Mouse (Mus musculus) cerebellum, adult (tissue): ENCODE results near the gene Myl12a.
A peak's percentile ranks its signal among the peaks of the same experiment; 100 is the strongest.
"Not testable (repeated sequence)": the region's sequence is repeated elsewhere in the genome, so short reads cannot be mapped to it uniquely, and the experiment has no call there.

Experiments
- ATAC-seq: cut with Nextera tagmentation; 2 replicates; pipeline ENCODE4 v1.9.2; 2017; ENCODE audit warnings: mild to moderate bottlenecking, moderate library complexity, mixed read lengths; ENCODE audit not compliant: insufficient number of reproducible peaks, low FRiP score, low TSS enrichment

Gene Myl12a

DNA sequence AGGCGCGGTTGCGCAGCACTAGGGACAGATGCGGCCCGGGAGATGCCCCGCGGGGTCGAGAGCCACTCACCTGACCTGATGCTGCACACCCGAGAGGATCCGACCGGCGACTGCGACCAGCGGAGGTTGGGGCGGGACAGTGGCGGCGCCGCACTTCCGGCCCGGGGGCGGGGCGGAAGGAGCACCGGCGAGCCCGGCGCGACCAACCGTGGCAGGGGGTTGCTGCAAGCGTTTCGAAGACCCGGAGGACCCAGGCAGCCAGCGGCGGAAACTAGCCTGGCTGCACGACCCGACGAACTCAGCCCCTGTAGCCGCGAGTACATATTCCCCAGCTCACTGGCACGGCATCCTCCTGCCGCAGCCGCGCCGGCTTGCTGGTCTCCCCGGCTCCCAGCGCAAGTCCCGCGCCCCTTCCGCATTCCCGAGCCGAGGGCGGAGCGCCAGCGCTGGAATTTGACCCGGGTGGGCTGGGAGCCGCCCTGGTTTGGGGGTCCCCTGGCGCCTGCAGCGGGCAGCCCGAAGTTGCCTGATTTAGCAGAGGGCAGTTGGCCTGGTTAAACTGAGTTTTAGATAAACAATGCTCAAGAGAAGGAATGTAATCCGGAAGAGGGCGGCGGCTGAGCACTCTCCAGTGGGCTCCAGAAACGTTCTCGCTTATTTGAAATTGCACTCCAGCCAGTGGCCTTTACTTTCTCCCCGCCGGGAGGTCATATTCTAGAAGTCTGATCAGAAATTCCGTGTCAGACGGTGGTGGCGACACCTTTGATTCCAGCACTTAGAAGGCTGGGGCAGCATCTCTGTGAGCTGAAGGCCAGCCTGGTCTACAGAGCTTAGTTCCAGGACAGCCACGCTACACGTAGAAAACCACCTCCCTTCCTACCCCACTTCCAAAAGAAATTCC, 12.0 kb downstream of the Myl12a start:
- ATAC-seq: peak; percentile 88

DNA sequence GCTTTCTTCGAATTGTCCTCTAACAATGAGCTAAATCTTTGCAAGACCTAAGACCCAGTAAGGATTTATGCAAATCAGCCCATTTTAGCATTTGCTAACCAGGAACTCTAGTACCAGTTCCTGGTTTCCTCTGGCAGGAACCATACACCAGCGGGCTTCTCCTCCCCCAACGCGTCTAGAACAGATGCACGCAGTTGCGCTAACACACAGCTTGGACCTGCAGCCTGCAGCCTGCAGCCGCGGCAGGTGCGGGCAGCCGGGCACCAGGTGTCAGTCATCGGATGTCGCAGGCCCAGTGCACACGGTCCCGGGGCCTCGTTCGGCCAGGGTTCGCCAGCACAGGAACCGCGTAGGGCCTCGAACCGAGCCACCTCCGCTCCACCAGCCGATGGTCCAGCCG, 12.7 kb downstream of the Myl12a start:
- ATAC-seq: no peak; the same call in 1 of the 2 replicates

GRCm38 (mm10) chr17:70989430-70989829, 13.2 kb downstream of the Myl12a start:
- no peak for ATAC-seq

DNA sequence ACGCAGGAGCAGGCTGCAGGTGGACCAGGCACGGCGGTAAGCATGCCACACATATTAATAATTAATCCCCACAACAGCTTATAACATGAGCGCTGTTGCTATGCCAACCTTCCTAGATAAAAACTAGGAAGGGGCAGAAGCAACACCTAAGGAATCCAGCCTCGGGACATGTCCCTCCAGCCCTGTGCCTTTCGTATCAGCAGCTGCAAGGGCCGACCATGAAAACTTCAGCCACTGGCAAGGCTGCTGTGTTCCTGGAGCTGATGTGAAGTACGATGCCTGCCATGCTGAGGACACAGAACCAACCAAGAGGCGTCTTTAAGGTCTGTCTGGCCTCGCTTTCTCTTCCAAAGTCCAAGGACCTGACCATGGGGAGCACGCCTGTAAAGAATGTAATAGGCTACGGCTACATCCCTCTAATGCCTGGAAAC, 14.3 kb downstream of the Myl12a start:
- no peak for ATAC-seq

- no peak for ATAC-seq
Observed at GRCm38 (mm10) chr17:70986831-70987660, 15.6 kb downstream of the Myl12a start.

DNA sequence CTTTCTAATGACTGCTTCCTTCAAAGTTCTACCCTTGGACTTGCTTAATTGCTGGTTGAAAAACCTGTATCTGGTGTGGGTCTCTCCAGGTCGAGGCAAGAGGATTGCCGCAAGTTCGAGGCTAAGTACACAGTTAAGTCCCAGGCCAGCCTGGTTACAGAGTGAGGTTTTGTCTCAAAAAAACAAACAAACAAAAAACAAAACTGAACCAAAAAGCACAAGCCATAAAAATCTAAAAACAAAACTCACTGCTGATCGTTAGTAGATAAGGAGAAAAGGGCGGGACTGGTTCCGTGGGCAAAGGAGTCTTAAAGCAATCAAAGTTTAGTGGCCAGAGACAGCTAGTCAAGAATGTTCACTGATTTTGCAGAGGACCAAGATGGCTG, 16.3 kb downstream of the Myl12a start:
- ATAC-seq: no peak

DNA sequence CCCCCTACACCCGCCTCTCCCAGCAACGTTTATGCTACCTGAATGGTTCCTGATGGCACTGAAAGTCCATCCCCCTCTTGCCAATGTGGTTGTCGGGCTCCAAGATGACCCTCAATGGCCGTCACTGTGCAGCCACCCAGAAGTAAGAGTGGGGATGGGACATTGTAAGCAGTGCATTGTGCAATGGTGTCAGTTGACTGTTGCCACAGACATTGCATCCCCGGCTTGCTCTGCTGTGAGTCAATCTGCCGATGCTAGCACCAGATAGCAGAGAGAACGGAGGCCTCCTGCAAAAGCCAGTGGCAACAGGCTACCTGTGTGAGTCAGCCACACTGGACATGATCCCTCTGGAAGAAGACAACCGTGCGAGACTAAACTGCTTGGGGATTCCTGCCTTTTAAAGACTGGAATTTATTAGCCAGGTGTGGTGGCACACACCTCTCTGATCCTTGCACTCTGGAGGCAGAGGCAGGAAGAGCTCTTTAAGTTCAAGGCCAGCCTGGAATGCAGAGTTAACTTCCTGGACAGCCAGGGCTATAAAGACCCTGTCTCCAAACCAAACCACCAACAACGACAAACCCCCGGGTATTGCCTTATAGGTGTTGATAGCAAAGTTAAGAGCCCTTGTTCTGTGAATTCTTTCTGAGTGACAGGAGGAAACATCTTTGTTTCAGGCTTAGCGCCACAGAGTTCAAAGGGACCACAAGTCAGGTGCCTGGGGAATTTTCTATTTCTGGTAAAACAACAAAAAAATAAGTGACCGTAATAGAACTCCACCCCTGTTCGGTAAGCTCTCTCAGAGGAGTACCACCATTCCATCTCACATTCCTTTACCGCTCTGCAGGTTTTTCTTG, 16.9 kb downstream of the Myl12a start:
- ATAC-seq: no peak

DNA sequence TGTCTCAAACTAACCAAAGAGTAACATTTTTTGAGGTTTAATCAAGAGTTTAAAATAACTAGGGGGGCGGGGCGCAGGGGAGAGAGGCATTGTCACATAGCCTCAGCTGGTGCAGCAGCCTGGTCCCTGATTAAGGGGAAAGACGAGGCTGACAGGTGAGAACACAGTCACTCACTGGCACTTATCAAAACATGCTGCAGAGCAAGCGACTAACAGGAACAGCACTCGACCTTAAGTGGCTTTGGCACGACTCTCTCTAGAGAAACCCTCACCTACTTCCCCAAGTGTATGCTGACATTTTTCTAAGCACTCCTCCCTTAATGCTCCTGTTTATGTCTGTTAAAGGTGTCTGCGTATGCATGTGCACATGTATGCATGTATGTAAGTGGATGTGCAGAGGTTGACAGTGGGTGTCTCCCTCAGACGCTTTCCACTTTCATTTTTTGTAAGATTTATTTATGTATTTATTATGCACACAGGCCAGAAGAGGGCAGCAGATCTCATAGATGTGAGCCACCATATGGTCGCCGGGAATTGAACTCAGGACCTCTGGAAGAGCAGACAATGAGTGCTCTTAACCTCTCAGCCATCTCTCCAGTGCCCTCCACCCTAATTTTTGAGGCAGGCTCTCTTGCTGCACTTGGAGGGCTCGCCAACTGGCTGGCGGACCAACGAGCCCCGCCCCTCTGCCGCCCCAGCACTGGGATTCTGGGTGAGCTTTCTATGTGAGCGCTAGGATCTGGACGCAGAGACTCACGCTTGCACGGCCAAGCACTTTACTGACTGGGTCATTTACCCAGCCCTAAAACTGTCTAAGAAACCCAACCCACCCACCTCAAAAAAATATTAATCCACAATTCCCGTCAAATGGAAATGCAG, 23.1 kb downstream of the Myl12a start:
- ATAC-seq: no peak

DNA sequence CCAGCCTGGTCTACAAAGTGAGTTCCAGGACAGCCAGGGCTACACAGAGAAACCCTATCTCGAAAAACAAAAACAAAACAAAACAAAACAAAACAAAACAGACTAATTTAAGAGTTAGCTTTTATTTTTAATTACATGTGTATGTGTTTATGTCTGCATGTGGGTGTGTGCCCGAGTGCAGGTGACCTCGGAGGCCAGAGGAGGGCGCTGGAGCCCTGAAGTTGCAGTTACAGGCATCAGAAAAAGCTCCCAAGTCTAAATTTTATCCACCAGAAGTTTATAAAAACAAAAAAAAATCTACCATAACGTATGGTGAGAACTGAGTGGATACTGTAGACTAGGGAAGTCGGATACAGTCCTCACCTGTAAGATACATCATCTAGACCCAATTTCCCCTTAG, 24.9 kb downstream of the Myl12a start:
- no peak for ATAC-seq

DNA sequence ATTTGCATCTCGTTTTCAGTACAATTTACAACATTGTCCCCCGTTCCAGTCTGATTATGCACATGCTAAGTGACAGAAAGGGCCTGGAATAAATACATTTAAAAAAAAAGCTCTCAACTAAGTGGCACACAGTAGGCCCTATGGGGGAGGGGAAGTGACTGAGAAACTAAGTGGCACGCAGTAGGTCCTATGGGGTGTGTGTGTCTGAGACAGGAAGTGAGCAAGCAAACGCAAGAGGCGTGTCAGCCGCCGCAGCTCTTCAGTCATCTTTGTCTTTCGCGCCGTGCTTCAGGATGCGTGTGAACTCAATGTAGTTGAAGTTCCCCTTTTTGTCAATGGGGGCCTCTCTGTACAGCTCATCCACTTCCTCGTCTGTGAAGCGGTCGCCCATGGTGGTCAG, 28.6 kb downstream of the Myl12a start:
- not testable (repeated sequence) for ATAC-seq

- no peak for ATAC-seq
Observed at GRCm38 (mm10) chr17:70973398-70973797, 29.3 kb downstream of the Myl12a start.

- ATAC-seq: no peak
Observed at GRCm38 (mm10) chr17:70971206-70971605, 31.5 kb downstream of the Myl12a start.

GRCm38 (mm10) chr17:70968606-70969191, 34.0 kb downstream of the Myl12a start:
- ATAC-seq: peak; percentile 52; the same call in 1 of the 2 replicates

- no peak for ATAC-seq
Observed at GRCm38 (mm10) chr17:70967646-70968045, 35.0 kb downstream of the Myl12a start.

GRCm38 (mm10) chr17:70967191-70967590, 35.5 kb downstream of the Myl12a start:
- ATAC-seq: no peak

DNA sequence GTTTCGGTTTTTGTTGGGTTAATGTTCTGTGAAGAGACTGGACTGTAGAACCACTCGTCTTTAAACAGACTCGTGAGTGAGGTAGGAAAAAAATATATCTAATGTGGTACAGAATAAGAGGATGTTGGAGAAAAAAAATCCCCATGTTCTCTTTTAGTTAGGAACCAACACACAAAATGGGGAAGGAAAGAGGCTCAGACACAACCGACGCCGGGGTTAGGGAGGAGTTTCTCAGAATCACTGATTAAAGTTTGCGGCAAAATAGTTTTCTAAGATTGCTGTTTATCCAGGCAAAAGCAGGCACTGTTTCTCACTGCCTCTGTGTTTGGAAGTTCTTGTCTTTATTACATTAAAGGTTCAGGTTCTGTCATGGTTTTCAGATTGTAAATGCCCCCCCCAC, 36.6 kb downstream of the Myl12a start:
- no peak for ATAC-seq

DNA sequence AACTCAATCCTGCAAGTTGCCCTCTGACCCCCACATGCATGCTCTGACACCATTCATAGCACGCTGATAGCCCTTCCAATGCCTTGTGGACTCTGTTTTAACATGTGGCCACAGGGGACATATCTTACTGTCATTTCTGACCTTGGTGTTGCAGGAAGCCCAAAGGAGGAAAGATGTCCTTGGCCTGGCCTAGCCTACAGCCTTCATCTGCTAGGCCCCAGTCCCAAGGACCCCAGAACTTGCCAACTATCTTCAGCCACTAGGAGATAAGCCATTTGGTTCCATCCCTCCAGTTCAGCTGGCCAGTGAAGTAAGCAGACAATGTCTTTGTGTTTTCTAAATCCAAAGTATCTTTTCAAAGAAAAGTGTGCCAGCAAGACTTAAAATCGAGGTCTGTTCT, 37.4 kb downstream of the Myl12a start:
- ATAC-seq: no peak

GRCm38 (mm10) chr17:70963546-70963945, 39.1 kb downstream of the Myl12a start:
- ATAC-seq: peak; percentile 91

GRCm38 (mm10) chr17:70951266-70951665, 51.4 kb downstream of the Myl12a start:
- ATAC-seq: no peak
